Mouse (Mus musculus) bone marrow, adult 2 months (tissue): ENCODE results near the gene Epha1.

Experiments used
- CTCF ChIP-seq: fragments of 200-500 bp; IDR thresholded peaks from 2 replicates; pipeline ENCODE4 v1.5.1; 2011; ENCODE audit warnings: low read length, control low read depth; ENCODE audit not compliant: control insufficient read depth, insufficient read depth
- POLR2A ChIP-seq: fragments of 200-500 bp; IDR thresholded peaks from 2 replicates; pipeline ENCODE4 v1.6.1; 2011; ENCODE audit warnings: low read depth, mild to moderate bottlenecking, control low read depth, low read length, borderline replicate concordance; ENCODE audit not compliant: control insufficient read depth

GRCm38 (mm10) chr6:42405134-42405533 is 32.1 kb upstream of the Epha1 start, which contains the start of gene Tas2r135:
- no peak for TF ChIP-seq CTCF
- no peak for TF ChIP-seq POLR2A
